Mouse (Mus musculus) c-Kit-positive CD71-positive TER-119-positive erythroid progenitor cells, embryonic 14.5 days (primary cell): ENCODE data around the gene Abca7.
"Not testable (repeated sequence)": the region's sequence is repeated elsewhere in the genome, so short reads cannot be mapped to it uniquely, and the experiment has no call there.

Experiments
- DNase-seq: peaks from one replicate; pipeline ENCODE4 v3.0.0-alpha.2; 2013; ENCODE audit warnings: low spot score

Abca7 gene

GRCm38 (mm10) chr10:80047041-80047565 is 50.8 kb downstream of the Abca7 start, which contains the start of gene Gpx4:
TSS of gene Gpx4 (plus strand) at chr10:80047166.
- DNase-seq, result no peak

DNA sequence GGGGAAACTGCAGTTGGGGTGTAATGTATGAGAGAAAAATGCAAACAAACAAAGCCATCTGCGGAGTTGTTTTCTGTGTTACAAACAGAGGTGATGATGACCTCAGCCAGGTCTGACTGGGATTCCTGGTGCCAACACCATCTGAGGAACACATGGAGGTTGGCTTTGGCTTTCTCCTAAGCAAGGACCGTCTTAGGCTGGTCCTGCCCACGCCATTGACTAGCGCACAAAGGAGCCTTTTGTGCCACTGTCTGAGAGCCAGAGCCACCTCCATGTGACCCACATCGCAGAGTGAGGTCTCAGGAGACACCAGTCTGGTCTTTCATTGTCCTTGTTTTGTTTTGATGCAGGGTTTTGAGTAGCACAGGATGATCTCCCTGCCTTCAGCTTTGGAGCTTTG is 52.1 kb downstream of the Abca7 start:
- no peak for DNase-seq

- no peak for DNase-seq
Observed at GRCm38 (mm10) chr10:80048834-80049233, 52.5 kb downstream of the Abca7 start.

- no peak for DNase-seq
Observed at GRCm38 (mm10) chr10:80050244-80050643, 54.0 kb downstream of the Abca7 start.

DNA sequence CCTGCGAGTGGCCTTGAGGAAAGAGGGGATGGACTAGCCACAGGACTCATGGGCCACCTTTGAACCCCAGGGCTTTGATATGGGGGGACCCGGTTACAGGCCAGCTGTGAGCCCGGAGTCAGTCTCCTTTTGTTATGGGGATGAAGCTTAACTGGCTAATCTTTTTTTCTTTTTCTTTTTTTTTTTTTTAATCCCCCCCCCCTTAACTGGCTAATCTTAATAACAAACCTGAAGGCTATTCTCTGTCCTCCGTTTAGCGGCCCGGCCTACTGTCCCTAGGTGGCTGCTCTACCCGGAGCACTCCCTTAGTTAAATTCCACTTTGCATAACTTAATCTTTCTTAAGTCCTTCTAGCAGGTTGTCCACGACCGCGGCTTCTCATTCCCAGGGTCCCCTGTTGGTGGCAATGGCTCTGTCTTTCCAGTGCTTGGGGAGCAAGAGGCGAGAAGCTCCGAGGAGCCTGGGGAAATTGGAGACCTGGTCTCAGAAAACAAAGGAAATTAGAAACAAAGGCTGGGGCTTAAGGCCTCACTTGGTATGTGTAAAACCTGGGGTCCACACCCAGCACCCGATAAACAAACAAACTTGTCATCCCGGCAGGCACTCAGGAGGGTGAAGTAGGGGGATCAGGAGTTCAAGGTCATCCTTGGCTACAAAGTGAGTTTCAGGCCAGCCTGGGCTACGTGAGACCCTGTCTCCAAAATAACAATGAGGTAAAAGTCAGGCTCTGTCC is 54.8 kb downstream of the Abca7 start:
- no peak for DNase-seq

DNA sequence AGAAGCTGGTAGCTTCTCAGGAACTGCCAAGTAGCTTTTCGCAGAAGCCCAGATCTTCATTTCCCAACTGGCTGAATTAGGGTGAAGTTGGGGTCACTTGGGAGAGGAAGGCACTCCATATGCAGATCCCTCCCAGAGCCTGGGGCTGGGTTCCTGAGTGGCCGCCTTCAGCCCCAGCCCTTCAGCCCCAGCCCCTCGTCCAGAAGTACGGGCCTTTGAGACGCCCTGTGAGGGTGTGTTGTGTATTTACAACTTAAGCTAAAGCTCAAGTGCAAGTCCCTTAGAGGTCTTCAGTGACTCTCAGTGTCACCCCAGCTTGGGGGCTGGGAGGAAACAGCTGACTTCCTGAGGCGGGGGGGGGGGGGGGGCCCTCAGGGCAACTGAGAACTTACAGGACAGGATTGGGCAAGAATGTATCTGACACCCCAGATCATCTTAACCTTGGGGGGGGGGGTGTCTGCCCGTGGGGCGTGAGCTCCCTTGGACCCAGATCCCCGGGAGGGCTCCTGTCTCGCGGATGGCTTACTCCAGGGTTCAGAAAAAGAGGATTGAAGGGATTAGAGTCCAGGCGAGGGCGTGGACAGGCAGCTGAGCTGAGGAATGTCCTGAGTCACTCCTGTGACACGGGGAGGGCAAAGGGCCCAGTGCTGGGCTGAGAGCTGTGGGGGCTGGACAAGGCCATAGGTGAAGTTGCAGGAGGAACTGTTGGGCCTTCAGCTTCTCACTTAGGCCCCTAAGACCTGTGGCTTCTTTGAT is 55.5 kb downstream of the Abca7 start:
- DNase-seq, result no peak

- DNase-seq, result no peak
Observed at GRCm38 (mm10) chr10:80052374-80052764, 56.1 kb downstream of the Abca7 start.

- peak; percentile 100 for DNase-seq
Observed at GRCm38 (mm10) chr10:80053259-80053780, 57.0 kb downstream of the Abca7 start.

- peak; percentile 61 for DNase-seq
Observed at GRCm38 (mm10) chr10:80053831-80054815, 57.8 kb downstream of the Abca7 start.

- not testable (repeated sequence) for DNase-seq
Observed at GRCm38 (mm10) chr10:80054911-80055310, 58.6 kb downstream of the Abca7 start.

GRCm38 (mm10) chr10:80055364-80055763 is 59.1 kb downstream of the Abca7 start:
- DNase-seq, result no peak

DNA sequence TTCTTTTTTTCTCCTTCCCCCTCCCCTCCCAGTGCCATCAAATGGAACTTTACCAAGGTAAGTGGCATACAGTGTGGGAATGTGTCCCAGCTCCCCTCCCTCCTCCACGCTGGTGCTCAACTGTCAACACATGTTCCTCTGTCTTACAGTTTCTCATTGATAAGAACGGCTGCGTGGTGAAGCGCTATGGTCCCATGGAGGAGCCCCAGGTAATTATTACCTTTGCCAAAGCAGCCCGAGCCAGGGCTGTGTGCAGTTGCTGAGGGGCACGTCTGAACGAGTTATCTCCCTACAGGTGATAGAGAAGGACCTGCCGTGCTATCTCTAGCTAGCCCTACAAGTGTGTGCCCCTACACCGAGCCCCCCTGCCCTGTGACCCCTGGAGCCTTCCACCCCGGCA is 59.6 kb downstream of the Abca7 start:
- DNase-seq, result no peak

GRCm38 (mm10) chr10:80056506-80056905 is 60.2 kb downstream of the Abca7 start:
- DNase-seq, result no peak

DNA sequence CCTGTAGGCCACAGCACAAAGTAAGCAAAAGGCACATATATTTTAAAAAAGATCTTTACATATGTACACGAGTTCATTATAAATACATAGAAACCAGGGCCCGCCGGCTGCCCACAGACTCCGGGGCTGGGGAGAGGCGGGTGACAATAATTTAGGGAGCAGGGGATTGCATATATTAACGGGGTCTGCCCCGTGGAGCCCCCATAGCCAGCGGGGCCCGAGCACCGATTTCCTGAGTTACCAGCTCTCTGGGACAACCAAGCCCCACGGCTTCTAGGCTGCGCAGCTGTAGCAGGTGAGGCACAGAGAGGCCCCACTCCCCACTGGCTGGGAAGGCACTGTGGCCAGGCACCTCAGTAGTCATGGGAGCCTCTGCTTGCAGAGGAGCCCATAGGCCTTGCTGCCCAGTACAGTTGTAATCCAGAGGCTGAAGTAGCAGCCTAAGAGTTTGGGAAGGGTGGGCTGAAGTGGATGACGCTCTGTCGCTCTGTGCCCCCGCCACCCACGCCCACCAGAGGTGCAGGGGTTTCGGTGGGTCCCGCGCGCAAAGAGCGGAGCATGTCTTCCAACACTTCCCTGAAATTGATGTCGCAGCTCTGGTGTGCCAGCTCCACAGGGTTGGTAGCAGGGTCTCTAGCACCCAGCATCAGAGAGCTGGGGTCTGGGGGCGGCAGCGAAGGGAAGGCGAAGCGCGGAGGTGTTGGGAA is 60.8 kb downstream of the Abca7 start:
- DNase-seq, result no peak

- no peak for DNase-seq
Observed at GRCm38 (mm10) chr10:80057683-80058326, 61.5 kb downstream of the Abca7 start.

DNA sequence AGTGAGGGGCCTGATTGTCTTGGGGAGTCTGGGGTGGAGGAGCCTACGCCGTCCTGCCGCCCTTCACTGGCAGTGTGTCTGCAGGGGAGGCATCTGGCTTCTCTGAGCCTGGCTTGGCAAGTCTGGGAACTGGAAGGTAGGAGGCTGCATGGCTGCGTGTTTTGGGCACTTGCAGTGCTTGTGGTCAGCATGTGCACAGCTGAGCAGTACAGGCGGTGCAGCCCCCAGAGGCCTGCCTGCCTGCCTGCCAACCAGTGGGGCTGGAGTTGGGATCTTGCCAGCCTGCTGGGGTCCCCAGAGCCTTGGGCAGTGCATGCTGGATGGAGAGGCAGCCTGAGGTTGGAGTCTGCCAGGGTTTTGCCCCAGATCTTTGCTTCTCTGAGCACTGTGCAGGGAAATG is 66.8 kb downstream of the Abca7 start:
- no peak for DNase-seq

DNA sequence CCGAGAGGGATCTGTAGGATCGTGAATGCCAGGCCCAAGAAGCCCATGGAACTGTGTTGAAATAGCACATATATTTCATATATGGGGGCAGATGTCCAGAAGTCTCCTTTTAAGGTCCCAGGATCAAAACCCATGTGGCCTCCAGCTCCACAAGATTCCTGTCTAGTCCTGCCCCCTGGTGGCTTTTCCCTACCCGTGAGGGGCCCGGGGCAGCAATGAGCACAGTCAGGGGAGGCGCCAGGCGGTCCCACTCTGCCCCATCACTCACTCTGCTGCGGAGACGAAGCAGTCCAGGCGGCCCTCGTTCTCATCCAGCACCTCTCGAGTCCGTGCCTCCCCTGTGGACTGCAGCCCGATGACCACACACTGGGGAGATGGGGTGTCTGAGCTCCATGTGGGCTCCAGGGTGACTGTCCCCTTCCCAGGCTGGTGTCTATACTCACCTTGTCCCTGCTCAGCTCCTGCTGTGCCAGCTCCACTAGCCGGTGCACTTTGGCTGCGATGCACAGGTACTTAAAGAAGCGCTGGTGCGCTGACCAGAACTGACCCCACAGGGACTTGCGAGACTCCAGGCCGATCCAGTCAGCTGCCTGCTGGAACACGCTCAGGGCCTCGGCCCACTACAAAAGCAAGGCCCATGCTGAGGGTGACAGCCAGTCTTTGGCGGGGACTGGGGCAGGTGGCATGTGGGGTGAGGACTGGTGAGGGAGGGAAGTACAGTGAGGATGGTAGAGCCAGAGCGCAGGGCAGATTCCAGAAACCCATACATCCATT is 67.8 kb downstream of the Abca7 start:
- DNase-seq, result no peak
